Mouse (Mus musculus): ENCODE data around the gene Mapk13. TPM values are rescaled to one million over a fixed set of nuclear protein-coding genes. Genes with fewer than 3 reads are reported as not detected.

Gene Mapk13
- polyA plus RNA-seq, 1 experiment = 1.1 TPM

GRCm38 (mm10) chr17:28757470-28757869 is 11.6 kb upstream of the Mapk13 start:
- 51% methylated on average over 2 of the region's 2 CpGs for WGBS
- no peak overlapping the region for H3K4me3 ChIP-seq (ENCODE audit: extremely low read depth, insufficient read depth, insufficient read length)
- H3K36me3 ChIP-seq (ENCODE audit: control insufficient read depth, insufficient read depth, low read length) = no peaks in the 10 kb centered on the region
- TF ChIP-seq CTCF (IDR thresholded peaks at IDR 0.05; ENCODE audit: extremely low read depth, insufficient read depth, insufficient read length, insufficient replicate concordance) (no peak), POLR2A (IDR thresholded peaks at IDR 0.05; ENCODE audit: low read depth, low read length) (no peak)
- H3K27me3 ChIP-seq (ENCODE audit: control insufficient read depth, insufficient read depth, low read length) = no peaks in the 10 kb centered on the region
- H3K27ac ChIP-seq (ENCODE audit: insufficient read depth, low read length) = no peak overlapping the region
- no peaks in the 10 kb centered on the region for H3K4me1 ChIP-seq (ENCODE audit: control insufficient read depth, insufficient read depth, insufficient read length)
- DNase-seq (ENCODE audit: low read depth in 1 of 2, low spot score in 2 of 2) = no peak

GRCm38 (mm10) chr17:28760736-28761312 is 8.3 kb upstream of the Mapk13 start:
- Histone ChIP-seq H3K4me1 (ENCODE audit: control insufficient read depth, insufficient read depth, insufficient read length) (no peaks in the 10 kb centered on the region), H3K4me3 (ENCODE audit: extremely low read depth, insufficient read depth, insufficient read length) (no peak overlapping the region), H3K36me3 (ENCODE audit: control insufficient read depth, insufficient read depth, low read length) (no peaks in the 10 kb centered on the region), H3K27me3 (ENCODE audit: control insufficient read depth, insufficient read depth, low read length) (no peaks in the 10 kb centered on the region), H3K27ac (ENCODE audit: insufficient read depth, low read length) (no peak overlapping the region)
- WGBS = 73% methylated on average over 8 of the region's 8 CpGs
- DNase-seq (ENCODE audit: low read depth in 1 of 2, low spot score in 2 of 2) = no peak
- TF ChIP-seq CTCF (IDR thresholded peaks at IDR 0.05; ENCODE audit: extremely low read depth, insufficient read depth, insufficient read length, insufficient replicate concordance) (no peak), POLR2A (IDR thresholded peaks at IDR 0.05; ENCODE audit: low read depth, low read length) (no peak)

- TF ChIP-seq CTCF (IDR thresholded peaks at IDR 0.05; ENCODE audit: extremely low read depth, insufficient read depth, insufficient read length, insufficient replicate concordance) = peak; percentile 90; the same call in 1 of the 2 replicates
- no peak for TF ChIP-seq POLR2A (IDR thresholded peaks at IDR 0.05; ENCODE audit: low read depth, low read length)
- WGBS = 18% methylated on average over 3 of the region's 3 CpGs
Observed at GRCm38 (mm10) chr17:28761871-28762270, 7.2 kb upstream of the Mapk13 start.

GRCm38 (mm10) chr17:28766203-28766602 is 2.9 kb upstream of the Mapk13 start:
- H3K36me3 ChIP-seq (ENCODE audit: control insufficient read depth, insufficient read depth, low read length) = no peaks in the 10 kb centered on the region
- H3K4me1 ChIP-seq (ENCODE audit: control insufficient read depth, insufficient read depth, insufficient read length) = peaks cover 12% of the 10 kb centered on the region
- TF ChIP-seq CTCF (IDR thresholded peaks at IDR 0.05; ENCODE audit: extremely low read depth, insufficient read depth, insufficient read length, insufficient replicate concordance) (no peak), POLR2A (IDR thresholded peaks at IDR 0.05; ENCODE audit: low read depth, low read length) (no peak)
- 60% methylated on average over 3 of the region's 3 CpGs for WGBS
- no peak overlapping the region for H3K27ac ChIP-seq (ENCODE audit: insufficient read depth, low read length)
- H3K4me3 ChIP-seq (ENCODE audit: extremely low read depth, insufficient read depth, insufficient read length) = no peak overlapping the region
- H3K27me3 ChIP-seq (ENCODE audit: control insufficient read depth, insufficient read depth, low read length) = peaks cover 16% of the 10 kb centered on the region
- DNase-seq (ENCODE audit: low read depth in 1 of 2, low spot score in 2 of 2) = no peak

More at GRCm38 (mm10) chr17:28761871-28762270, 7.2 kb upstream of the Mapk13 start:
- Histone ChIP-seq H3K4me1 (ENCODE audit: control insufficient read depth, insufficient read depth, insufficient read length) (no peaks in the 10 kb centered on the region), H3K27me3 (ENCODE audit: control insufficient read depth, insufficient read depth, low read length) (no peaks in the 10 kb centered on the region), H3K4me3 (ENCODE audit: extremely low read depth, insufficient read depth, insufficient read length) (no peak overlapping the region), H3K27ac (ENCODE audit: insufficient read depth, low read length) (no peak overlapping the region), H3K36me3 (ENCODE audit: control insufficient read depth, insufficient read depth, low read length) (no peaks in the 10 kb centered on the region)
- peak; percentile 43 to 72 for DNase-seq (ENCODE audit: low read depth in 1 of 2, low spot score in 2 of 2)

GRCm38 (mm10) chr17:28766781-28767515 is 2.1 kb upstream of the Mapk13 start:
- Histone ChIP-seq H3K4me1 (ENCODE audit: control insufficient read depth, insufficient read depth, insufficient read length) (peaks cover 12% of the 10 kb centered on the region), H3K27me3 (ENCODE audit: control insufficient read depth, insufficient read depth, low read length) (peaks cover 16% of the 10 kb centered on the region), H3K36me3 (ENCODE audit: control insufficient read depth, insufficient read depth, low read length) (no peaks in the 10 kb centered on the region), H3K27ac (ENCODE audit: insufficient read depth, low read length) (no peak overlapping the region), H3K4me3 (ENCODE audit: extremely low read depth, insufficient read depth, insufficient read length) (no peak overlapping the region)
- TF ChIP-seq POLR2A (IDR thresholded peaks at IDR 0.05; ENCODE audit: low read depth, low read length) (no peak), CTCF (IDR thresholded peaks at IDR 0.05; ENCODE audit: extremely low read depth, insufficient read depth, insufficient read length, insufficient replicate concordance) (no peak)
- WGBS = 89% methylated on average over 11 of the region's 11 CpGs
- no peak for DNase-seq (ENCODE audit: low read depth in 1 of 2, low spot score in 2 of 2)

GRCm38 (mm10) chr17:28769875-28770421 is 851 bp downstream of the Mapk13 start:
- WGBS = 4% methylated on average over 24 of the region's 24 CpGs
- TF ChIP-seq POLR2A (IDR thresholded peaks at IDR 0.05; ENCODE audit: low read depth, low read length) = no peak
- no peak for TF ChIP-seq CTCF (IDR thresholded peaks at IDR 0.05; ENCODE audit: extremely low read depth, insufficient read depth, insufficient read length, insufficient replicate concordance)
- DNase-seq (ENCODE audit: low read depth in 1 of 2, low spot score in 2 of 2) = no peak
- Histone ChIP-seq H3K4me3 (ENCODE audit: extremely low read depth, insufficient read depth, insufficient read length) (peak overlapping the region; percentile 32; the same call in 1 of the 2 replicates), H3K27me3 (ENCODE audit: control insufficient read depth, insufficient read depth, low read length) (peaks cover 16% of the 10 kb centered on the region), H3K4me1 (ENCODE audit: control insufficient read depth, insufficient read depth, insufficient read length) (peaks cover 12% of the 10 kb centered on the region), H3K36me3 (ENCODE audit: control insufficient read depth, insufficient read depth, low read length) (no peaks in the 10 kb centered on the region), H3K27ac (ENCODE audit: insufficient read depth, low read length) (no peak overlapping the region)
